Mouse (Mus musculus) heart, postnatal 0 days (tissue): ENCODE measurements around the gene Vamp1. TPM values are rescaled to one million over a fixed set of nuclear protein-coding genes. Genes with fewer than 3 reads are reported as not detected.
A peak's percentile ranks its signal among the peaks of the same experiment; 100 is the strongest.
"Not testable (repeated sequence)": the region's sequence is repeated elsewhere in the genome, so short reads cannot be mapped to it uniquely, and the experiment has no call there.

Experiments used
- ATAC-seq: fragments of 200-750 bp; cut with Nextera tagmentation; 2 replicates; pipeline ENCODE4 v1.8.0; 2017; ENCODE audit warnings: low read depth, moderate number of reproducible peaks, moderate library complexity; ENCODE audit not compliant: insufficient read depth
- DNase-seq: peaks from one replicate; pipeline ENCODE4 v3.0.0-alpha.2; 2016; ENCODE audit warnings: low spot score
- H3K27ac ChIP-seq: fragments of 300-500 bp; sonication (generic); 2 replicates; pipeline ENCODE4 v1.5.1; 2014; ENCODE audit warnings: low read depth, mild to moderate bottlenecking
- H3K27me3 ChIP-seq: fragments of 300-500 bp; sonication (generic); 2 replicates; pipeline ENCODE4 v1.6.1; 2014; ENCODE audit warnings: low read length, mixed read lengths; ENCODE audit not compliant: control insufficient read depth, insufficient read depth
- H3K36me3 ChIP-seq: fragments of 300-500 bp; sonication (generic); replicated peaks from 2 replicates; pipeline ENCODE4 v1.6.1; 2014; ENCODE audit warnings: low read length, mixed read lengths; ENCODE audit not compliant: control insufficient read depth, insufficient read depth
- H3K4me1 ChIP-seq: fragments of 300-500 bp; sonication (generic); 2 replicates; pipeline ENCODE4 v1.6.1; 2014; ENCODE audit warnings: antibody characterized with exemption; ENCODE audit not compliant: control insufficient read depth, insufficient read depth
- H3K4me2 ChIP-seq: fragments of 300-500 bp; sonication (generic); 2 replicates; pipeline ENCODE4 v1.6.1; 2014; ENCODE audit warnings: low read depth, mild to moderate bottlenecking, low read length, moderate library complexity
- H3K4me3 ChIP-seq: fragments of 300-500 bp; sonication (generic); 2 replicates; pipeline ENCODE4 v1.5.1; 2014; ENCODE audit warnings: low read depth, low read length
- H3K9ac ChIP-seq: fragments of 300-500 bp; sonication (generic); replicated peaks from 2 replicates; pipeline ENCODE4 v1.6.1; 2014; ENCODE audit warnings: low read depth, low read length, mixed read lengths
- H3K9me3 ChIP-seq: fragments of 300-500 bp; sonication (generic); replicated peaks from 2 replicates; pipeline ENCODE4 v1.6.1; 2016; ENCODE audit warnings: low read length; ENCODE audit not compliant: control insufficient read depth
- CTCF ChIP-seq: IDR thresholded peaks from 2 replicates; pipeline ENCODE4 v1.5.1; 2016; ENCODE audit warnings: antibody characterized with exemption, control low read depth, low read depth
- EP300 ChIP-seq: IDR thresholded peaks from 2 replicates; pipeline ENCODE4 v1.6.1; 2016; ENCODE audit warnings: antibody characterized with exemption, low read depth
- WGBS: fragments of 180-500 bp; shearing (Covaris S2); extraction: QIAGEN DNeasy Blood & Tissue Kit; methylation state at CpG from one replicate; pipeline ENCODE4 v1.1.7; 2014; 5-methylcytosine and 5-hydroxymethylcytosine counted together
- polyA plus RNA-seq: library from polyadenylated mRNA; unstranded; fragments of >200 nt; fragmentation: Nextera tagmentation; extraction: Ambion mirVana; gene quantifications from 2 replicates; pipeline ENCODE4 v1.2.1, GENCODE M21; 2015
- total RNA-seq: library from RNA; depleted of rRNA; stranded (reverse); fragments of >200 nt; gene quantifications from 2 replicates; pipeline ENCODE4 v1.2.3, GENCODE M21; 2014; ENCODE audit warnings: low replicate concordance

Gene Vamp1
- total and polyA plus RNA-seq, 2 experiments from 2014 or later = 3.6 to 5.4 TPM

DNA sequence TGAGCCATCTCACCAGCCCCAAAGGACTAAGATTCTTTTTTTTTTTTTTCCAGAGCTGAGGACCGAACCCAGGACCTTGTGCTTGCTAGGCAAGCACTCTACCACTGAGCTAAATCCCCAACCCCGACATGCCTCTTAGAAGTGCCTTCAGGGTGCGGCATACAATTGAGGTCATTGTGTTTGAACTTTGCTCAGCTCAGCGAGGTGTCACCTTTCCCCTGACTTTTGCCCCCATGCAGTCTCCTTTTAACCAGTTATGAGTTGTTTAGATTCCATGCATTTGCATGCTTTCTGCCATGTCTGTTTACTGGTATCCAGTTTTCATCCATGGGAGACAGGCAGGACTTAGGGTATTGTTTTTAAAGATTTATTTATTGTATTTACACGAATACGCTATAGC, 53.4 kb downstream of the Vamp1 start:
- no peak for DNase-seq
- H3K9ac ChIP-seq = no peak overlapping the region
- H3K4me1 ChIP-seq = no peaks in the 10 kb centered on the region
- no peaks in the 10 kb centered on the region for H3K27me3 ChIP-seq
- no peak overlapping the region for H3K27ac ChIP-seq
- H3K9me3 ChIP-seq = no peaks in the 10 kb centered on the region
- TF ChIP-seq CTCF (no peak), EP300 (no peak)
- H3K36me3 ChIP-seq = no peaks in the 10 kb centered on the region
- no peak overlapping the region for H3K4me3 ChIP-seq
- ATAC-seq = no peak
- 48% methylated on average over 6 of the region's 6 CpGs for WGBS
- H3K4me2 ChIP-seq = no peak overlapping the region

DNA sequence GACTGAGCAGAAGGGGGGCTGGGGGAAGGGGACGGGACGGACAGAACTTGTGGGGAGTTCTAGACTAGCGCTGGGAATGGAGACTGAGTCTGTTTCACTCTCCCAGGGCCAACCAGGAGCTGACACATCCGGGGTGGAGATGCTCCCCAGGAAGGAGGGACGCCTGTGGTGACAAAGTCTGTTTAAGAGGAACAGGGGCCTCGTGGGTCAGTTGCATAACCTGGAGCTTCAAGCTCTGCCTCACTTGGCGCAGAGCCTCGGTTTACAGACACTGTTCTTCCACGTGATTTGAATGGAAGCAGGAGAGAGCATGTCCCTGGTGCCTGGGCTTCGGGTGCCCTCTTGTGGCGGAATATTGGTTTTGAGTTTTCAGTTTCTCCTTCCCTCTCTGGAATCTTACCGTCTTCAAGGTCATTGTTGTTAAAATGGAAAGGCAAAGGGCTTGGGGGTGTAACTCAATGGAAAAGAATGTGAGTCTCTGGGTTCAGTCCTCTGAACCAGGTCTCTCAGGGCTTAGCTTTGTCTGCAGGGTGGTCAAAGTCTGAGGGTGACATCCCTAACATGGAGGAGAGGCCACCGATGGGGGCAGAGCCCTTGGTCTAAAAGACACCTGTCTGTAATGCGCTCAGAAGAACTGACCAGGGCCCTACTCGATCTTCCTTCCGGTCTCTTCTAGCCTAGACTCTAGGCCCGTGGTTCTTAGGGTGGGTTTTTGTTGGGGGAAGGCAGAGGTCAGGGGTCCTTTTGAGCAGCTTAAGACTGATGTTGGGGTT, 56.3 kb downstream of the Vamp1 start:
- Histone ChIP-seq H3K4me2 (peak overlapping the region; percentile 36; the same call in 1 of the 2 replicates), H3K27ac (peak overlapping the region; percentile 52; the same call in 1 of the 2 replicates), H3K4me3 (no peak overlapping the region), H3K9ac (peak overlapping the region; percentile 20; the same call in 1 of the 2 replicates), H3K27me3 (no peaks in the 10 kb centered on the region), H3K36me3 (no peaks in the 10 kb centered on the region), H3K4me1 (no peaks in the 10 kb centered on the region), H3K9me3 (no peaks in the 10 kb centered on the region)
- peak; percentile 94 for ATAC-seq
- peak; percentile 93 for TF ChIP-seq CTCF
- peak; percentile 71 for TF ChIP-seq EP300
- 14% methylated on average over 17 of the region's 17 CpGs for WGBS
- peak; percentile 95 for DNase-seq

- H3K4me1 ChIP-seq = no peaks in the 10 kb centered on the region
- ATAC-seq = no peak
- no peaks in the 10 kb centered on the region for H3K9me3 ChIP-seq
- H3K27me3 ChIP-seq = no peaks in the 10 kb centered on the region
- H3K4me3 ChIP-seq = no peak overlapping the region
- H3K4me2 ChIP-seq = no peak overlapping the region
- 0 out of 2 replicates have a peak overlapping the region, but pooled peaks have one; percentile 20 for H3K9ac ChIP-seq
- TF ChIP-seq EP300 = no peak
- no peak for TF ChIP-seq CTCF
- 72% methylated on average over 10 of the region's 10 CpGs for WGBS
- no peaks in the 10 kb centered on the region for H3K36me3 ChIP-seq
- peak overlapping the region; percentile 52; the same call in 1 of the 2 replicates for H3K27ac ChIP-seq
- no peak for DNase-seq
Measured at GRCm38 (mm10) chr6:125272228-125272785, 57.0 kb downstream of the Vamp1 start.

- DNase-seq = peak; percentile 43
- Histone ChIP-seq H3K27me3 (no peaks in the 10 kb centered on the region), H3K4me3 (no peak overlapping the region), H3K4me1 (no peaks in the 10 kb centered on the region), H3K27ac (no peak overlapping the region), H3K9ac (no peak overlapping the region), H3K36me3 (no peaks in the 10 kb centered on the region), H3K4me2 (no peak overlapping the region), H3K9me3 (no peaks in the 10 kb centered on the region)
- 55% methylated on average over 15 of the region's 15 CpGs for whole genome bisulfite sequencing
- ATAC-seq = 0 out of 2 replicates have a peak, but pooled peaks have one; percentile 32
- TF ChIP-seq EP300 (no peak), CTCF (peak; percentile 56)
Measured at GRCm38 (mm10) chr6:125274841-125275563, 59.7 kb downstream of the Vamp1 start.

DNA sequence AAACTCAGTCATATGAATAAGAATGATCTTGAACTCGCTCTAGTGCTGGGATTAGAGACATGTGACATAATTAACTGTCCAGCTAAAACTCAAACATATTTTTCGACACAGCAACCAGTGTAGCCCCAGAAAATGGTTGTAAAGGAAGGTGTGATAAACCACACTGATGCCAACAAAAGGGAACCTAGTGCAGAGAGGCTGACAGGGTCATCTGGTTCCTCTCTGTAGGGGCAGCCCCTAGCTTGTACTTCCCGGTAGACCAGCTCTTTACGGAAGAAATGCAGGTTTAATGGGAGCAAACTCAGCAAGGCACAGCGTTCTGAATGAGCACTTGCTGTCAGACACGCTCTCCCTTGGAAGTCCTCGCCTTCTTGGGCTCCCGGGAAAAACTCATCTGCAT, 64.4 kb downstream of the Vamp1 start:
- TF ChIP-seq CTCF = no peak
- TF ChIP-seq EP300 = no peak
- ATAC-seq = no peak
- no peak overlapping the region for H3K9ac ChIP-seq
- H3K4me3 ChIP-seq = no peak overlapping the region
- H3K9me3 ChIP-seq = peaks cover 1% of the 10 kb centered on the region; the same call in 1 of the 2 replicates
- H3K27ac ChIP-seq = no peak overlapping the region
- H3K4me1 ChIP-seq = no peaks in the 10 kb centered on the region
- WGBS = 62% methylated on average over 8 of the region's 8 CpGs
- no peak overlapping the region for H3K4me2 ChIP-seq
- H3K36me3 ChIP-seq = no peaks in the 10 kb centered on the region
- DNase-seq = no peak
- H3K27me3 ChIP-seq = no peaks in the 10 kb centered on the region

- DNase-seq, ATAC-seq, H3K4me3 ChIP-seq, H3K4me2 ChIP-seq, H3K27ac ChIP-seq, H3K9me3 ChIP-seq, H3K27me3 ChIP-seq, H3K9ac ChIP-seq, H3K36me3 ChIP-seq, H3K4me1 ChIP-seq: not testable (repeated sequence)
- 73% methylated on average over 13 of the region's 13 CpGs for WGBS
Measured at GRCm38 (mm10) chr6:125282721-125283120, 67.4 kb downstream of the Vamp1 start.
